Mouse (Mus musculus) stomach, embryonic 14.5 days (tissue): ENCODE data around the gene Flt3. TPM values are rescaled to one million over a fixed set of nuclear protein-coding genes. Genes with fewer than 3 reads are reported as not detected.

Source experiments
- ATAC-seq: fragments of 200-750 bp; cut with Nextera tagmentation; 2 replicates; pipeline ENCODE4 v1.8.0; 2017; ENCODE audit warnings: low read depth, moderate TSS enrichment; ENCODE audit not compliant: insufficient number of reproducible peaks, insufficient read depth, low FRiP score
- H3K27ac ChIP-seq: fragments of 300-500 bp; sonication (generic); 2 replicates; pipeline ENCODE4 v1.5.1; 2014; ENCODE audit warnings: mild to moderate bottlenecking, low read length, moderate library complexity, mixed read lengths
- H3K27me3 ChIP-seq: fragments of 300-500 bp; sonication (generic); 2 replicates; pipeline ENCODE4 v1.6.1; 2014; ENCODE audit warnings: low read length, control low read depth, mixed read lengths; ENCODE audit not compliant: control insufficient read depth, insufficient read depth
- H3K36me3 ChIP-seq: fragments of 300-500 bp; sonication (generic); 2 replicates; pipeline ENCODE4 v1.6.1; 2014; ENCODE audit warnings: mild to moderate bottlenecking, control low read depth, low read length, moderate library complexity, mixed read lengths; ENCODE audit not compliant: control insufficient read depth, insufficient read depth
- H3K4me1 ChIP-seq: fragments of 300-500 bp; sonication (generic); 2 replicates; pipeline ENCODE4 v1.6.1; 2014; ENCODE audit warnings: low read length, control low read depth, mixed read lengths; ENCODE audit not compliant: control insufficient read depth, insufficient read depth
- H3K4me2 ChIP-seq: fragments of 300-500 bp; sonication (generic); replicated peaks from 2 replicates; pipeline ENCODE4 v1.6.1; 2014; ENCODE audit warnings: low read depth, low read length, control low read depth
- H3K4me3 ChIP-seq: fragments of 300-500 bp; sonication (generic); 2 replicates; pipeline ENCODE4 v1.5.1; 2014; ENCODE audit warnings: low read depth, low read length, control low read depth
- H3K9ac ChIP-seq: fragments of 300-500 bp; sonication (generic); replicated peaks from 2 replicates; pipeline ENCODE4 v1.6.1; 2014; ENCODE audit warnings: low read depth, mild to moderate bottlenecking, control low read depth, low read length, moderate library complexity, mixed read lengths
- H3K9me3 ChIP-seq: fragments of 300-500 bp; sonication (generic); 2 replicates; pipeline ENCODE4 v1.6.1; 2016; ENCODE audit warnings: low read depth, low read length, control low read depth; ENCODE audit not compliant: control insufficient read depth
- WGBS: fragments of 180-500 bp; shearing (Covaris S2); extraction: QIAGEN DNeasy Blood & Tissue Kit; methylation state at CpG from one replicate; pipeline ENCODE4 v1.1.7; 2014; 5-methylcytosine and 5-hydroxymethylcytosine counted together
- polyA plus RNA-seq: library from polyadenylated mRNA; unstranded; fragments of >200 nt; fragmentation: Nextera tagmentation; extraction: Ambion mirVana; gene quantifications from 2 replicates; pipeline ENCODE4 v1.2.1, GENCODE M21; 2014

Flt3 gene
- polyA plus RNA-seq, 1 experiment from 2014 or later = 0.06 TPM

DNA sequence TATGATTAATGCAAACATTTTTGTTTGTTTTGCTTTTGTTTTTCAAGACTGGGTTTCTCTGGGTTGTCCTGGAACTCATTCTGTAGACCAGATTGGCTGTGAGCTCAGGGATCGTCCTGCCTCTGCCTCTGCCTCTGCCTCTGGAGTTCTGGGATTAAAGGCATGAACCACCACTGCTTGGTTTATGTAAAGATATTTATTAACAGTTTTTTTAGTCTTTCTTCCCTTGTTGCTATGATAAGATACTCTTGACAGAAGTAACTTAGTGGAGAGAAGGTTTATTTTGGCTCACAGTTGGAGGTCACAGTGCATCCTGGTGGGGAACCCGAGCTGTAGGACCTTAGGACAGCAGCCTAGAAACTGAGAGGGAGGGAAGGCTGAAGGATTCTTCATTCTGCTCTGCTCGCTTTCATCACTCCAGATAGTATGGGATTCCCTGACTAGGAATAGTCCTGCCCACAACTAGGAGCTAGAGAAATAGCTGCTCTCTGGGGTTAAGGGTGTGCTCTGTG lies 40.8 kb upstream of the Flt3 start:
- Histone ChIP-seq H3K9me3 (no peaks in the 10 kb centered on the region), H3K4me1 (peaks cover 17% of the 10 kb centered on the region; the same call in 1 of the 2 replicates), H3K27ac (no peak overlapping the region), H3K4me3 (no peak overlapping the region), H3K27me3 (no peaks in the 10 kb centered on the region), H3K4me2 (no peak overlapping the region), H3K9ac (no peak overlapping the region), H3K36me3 (no peaks in the 10 kb centered on the region)
- 76% methylated on average over 3 of the region's 3 CpGs for WGBS
- ATAC-seq = no peak

- Histone ChIP-seq H3K9me3 (no peaks in the 10 kb centered on the region), H3K9ac (no peak overlapping the region), H3K4me2 (no peak overlapping the region), H3K4me3 (no peak overlapping the region), H3K4me1 (peaks cover 39% of the 10 kb centered on the region), H3K27ac (no peak overlapping the region), H3K36me3 (no peaks in the 10 kb centered on the region), H3K27me3 (no peaks in the 10 kb centered on the region)
- no peak for ATAC-seq
- 76% methylated on average over 5 of the region's 5 CpGs for WGBS
Measured at GRCm38 (mm10) chr5:147436491-147436890, 36.2 kb upstream of the Flt3 start.

- Histone ChIP-seq H3K9me3 (no peaks in the 10 kb centered on the region), H3K36me3 (no peaks in the 10 kb centered on the region), H3K4me3 (no peak overlapping the region), H3K27ac (no peak overlapping the region), H3K27me3 (no peaks in the 10 kb centered on the region), H3K4me2 (no peak overlapping the region), H3K4me1 (peaks cover 39% of the 10 kb centered on the region), H3K9ac (no peak overlapping the region)
- WGBS = 41% methylated on average over 2 of the region's 2 CpGs
- ATAC-seq = no peak
Measured at GRCm38 (mm10) chr5:147435751-147436150, 35.5 kb upstream of the Flt3 start.

GRCm38 (mm10) chr5:147435224-147435623 lies 34.9 kb upstream of the Flt3 start:
- H3K4me1 ChIP-seq = peaks cover 39% of the 10 kb centered on the region
- no peaks in the 10 kb centered on the region for H3K36me3 ChIP-seq
- H3K9me3 ChIP-seq = no peaks in the 10 kb centered on the region
- no peak for ATAC-seq
- no peaks in the 10 kb centered on the region for H3K27me3 ChIP-seq
- no peak overlapping the region for H3K4me2 ChIP-seq
- no peak overlapping the region for H3K4me3 ChIP-seq
- H3K27ac ChIP-seq = peak overlapping the region; percentile 48; the same call in 1 of the 2 replicates
- WGBS = 50% methylated on average over 4 of the region's 4 CpGs
- H3K9ac ChIP-seq = no peak overlapping the region

DNA sequence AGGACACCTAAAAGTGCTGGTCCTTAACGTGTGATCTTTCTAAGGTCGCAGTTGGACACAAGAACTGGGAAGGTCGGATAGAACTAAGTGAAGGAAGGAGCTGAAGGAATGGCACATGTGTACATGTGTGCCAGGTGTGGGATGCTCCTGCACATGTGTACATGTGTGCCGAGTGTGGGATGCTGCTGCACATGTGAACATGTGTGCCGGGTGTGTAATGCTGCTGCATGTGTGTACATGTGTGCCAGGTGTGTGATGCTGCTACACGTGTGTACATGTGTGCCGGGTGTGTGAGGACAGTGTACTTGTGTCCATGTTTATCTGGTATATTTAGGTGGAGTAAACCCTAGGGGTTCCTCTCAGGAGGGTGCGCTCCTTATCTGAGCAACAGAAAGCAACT lies 32.6 kb upstream of the Flt3 start:
- H3K27ac ChIP-seq = no peak overlapping the region
- no peaks in the 10 kb centered on the region for H3K9me3 ChIP-seq
- no peaks in the 10 kb centered on the region for H3K27me3 ChIP-seq
- no peak for ATAC-seq
- no peaks in the 10 kb centered on the region for H3K36me3 ChIP-seq
- no peak overlapping the region for H3K4me2 ChIP-seq
- no peak overlapping the region for H3K4me3 ChIP-seq
- H3K4me1 ChIP-seq = peaks cover 37% of the 10 kb centered on the region
- H3K9ac ChIP-seq = no peak overlapping the region
- WGBS = 90% methylated on average over 8 of the region's 8 CpGs

GRCm38 (mm10) chr5:147430936-147431839 lies 30.9 kb upstream of the Flt3 start:
- H3K4me3 ChIP-seq = peak overlapping the region; percentile 77
- no peaks in the 10 kb centered on the region for H3K36me3 ChIP-seq
- H3K27me3 ChIP-seq = no peaks in the 10 kb centered on the region
- no peaks in the 10 kb centered on the region for H3K9me3 ChIP-seq
- H3K4me2 ChIP-seq = peak overlapping the region; percentile 78
- peak; percentile 62 for ATAC-seq
- under 1% methylated on average over 51 of the region's 68 CpGs for WGBS
- H3K27ac ChIP-seq = peak overlapping the region; percentile 98
- H3K9ac ChIP-seq = peak overlapping the region; percentile 97
- H3K4me1 ChIP-seq = peaks cover 27% of the 10 kb centered on the region

GRCm38 (mm10) chr5:147430361-147430935 lies 30.2 kb upstream of the Flt3 start:
- Histone ChIP-seq H3K27ac (peak overlapping the region; percentile 98), H3K9me3 (no peaks in the 10 kb centered on the region), H3K4me1 (peaks cover 21% of the 10 kb centered on the region), H3K4me2 (peak overlapping the region; percentile 20; the same call in 1 of the 2 replicates), H3K9ac (peak overlapping the region; percentile 97), H3K4me3 (peak overlapping the region; percentile 77), H3K36me3 (no peaks in the 10 kb centered on the region), H3K27me3 (no peaks in the 10 kb centered on the region)
- WGBS = under 1% methylated on average over 56 of the region's 91 CpGs
- peak; percentile 83 for ATAC-seq

- peaks cover 13% of the 10 kb centered on the region for H3K4me1 ChIP-seq
- H3K4me2 ChIP-seq = peak within 1 kb of the TSS; percentile 78
- no peaks in the 10 kb centered on the region for H3K9me3 ChIP-seq
- H3K4me3 ChIP-seq = peak within 1 kb of the TSS; percentile 77
- H3K27ac ChIP-seq = peak within 1 kb of the TSS; percentile 98
- no peaks in the 10 kb centered on the region for H3K36me3 ChIP-seq
- peak; percentile 87 for ATAC-seq
- H3K9ac ChIP-seq = peak within 1 kb of the TSS; percentile 97
- WGBS = under 1% methylated on average over 51 of the region's 51 CpGs
- no peaks in the 10 kb centered on the region for H3K27me3 ChIP-seq
Measured at GRCm38 (mm10) chr5:147429535-147430305, 29.4 kb upstream of the Flt3 start, which contains the start of gene Pan3. Pan3 (plus strand) TSS chr5:147430161.
